Mouse (Mus musculus) hindbrain, embryonic 16.5 days (tissue): Measurements from ENCODE around the gene Brd1. TPM values are rescaled to one million over a fixed set of nuclear protein-coding genes. Genes with fewer than 3 reads are reported as not detected.

Experiments
- ATAC-seq: fragments of 200-750 bp; cut with Nextera tagmentation; 2 replicates; pipeline ENCODE4 v1.8.0; 2017; ENCODE audit warnings: moderate TSS enrichment, moderate library complexity
- H3K27ac ChIP-seq: fragments of 300-500 bp; sonication (generic); 2 replicates; pipeline ENCODE4 v1.5.1; 2014; ENCODE audit warnings: low read depth, mild to moderate bottlenecking, control low read depth, low read length, moderate library complexity
- H3K27me3 ChIP-seq: fragments of 300-500 bp; sonication (generic); replicated peaks from 2 replicates; pipeline ENCODE4 v1.6.1; 2014; ENCODE audit warnings: low read length; ENCODE audit not compliant: control insufficient read depth, insufficient read depth
- H3K36me3 ChIP-seq: fragments of 300-500 bp; sonication (generic); 2 replicates; pipeline ENCODE4 v1.6.1; 2014; ENCODE audit warnings: mild to moderate bottlenecking, low read length, moderate library complexity, mixed read lengths; ENCODE audit not compliant: control insufficient read depth, insufficient read depth
- H3K4me1 ChIP-seq: fragments of 300-500 bp; sonication (generic); 2 replicates; pipeline ENCODE4 v1.6.1; 2014; ENCODE audit warnings: low read depth, low read length; ENCODE audit not compliant: control insufficient read depth, insufficient read depth
- H3K4me2 ChIP-seq: fragments of 300-500 bp; sonication (generic); 2 replicates; pipeline ENCODE4 v1.6.1; 2014; ENCODE audit warnings: mild to moderate bottlenecking, low read length, control low read depth, moderate library complexity
- H3K4me3 ChIP-seq: fragments of 300-500 bp; sonication (generic); 2 replicates; pipeline ENCODE4 v1.5.1; 2014; ENCODE audit warnings: mild to moderate bottlenecking, low read length, control low read depth, moderate library complexity
- H3K9ac ChIP-seq: fragments of 300-500 bp; sonication (generic); 2 replicates; pipeline ENCODE4 v1.6.1; 2014; ENCODE audit warnings: low read depth, mild to moderate bottlenecking, control low read depth, low read length, moderate library complexity
- H3K9me3 ChIP-seq: fragments of 300-500 bp; sonication (generic); 2 replicates; pipeline ENCODE4 v1.6.1; 2014; ENCODE audit warnings: mild to moderate bottlenecking, low read length, moderate library complexity; ENCODE audit not compliant: control insufficient read depth
- WGBS: fragments of 180-500 bp; shearing (Covaris S2); extraction: QIAGEN DNeasy Blood & Tissue Kit; methylation state at CpG from one replicate; pipeline ENCODE4 v1.1.7; 2014; 5-methylcytosine and 5-hydroxymethylcytosine counted together
- polyA plus RNA-seq: library from polyadenylated mRNA; unstranded; fragments of >200 nt; fragmentation: Nextera tagmentation; extraction: Ambion mirVana; gene quantifications from 2 replicates; pipeline ENCODE4 v1.2.1, GENCODE M21; 2015

Gene Brd1
- polyA plus RNA-seq, 1 experiment from 2014 or later: 14.9 TPM

DNA sequence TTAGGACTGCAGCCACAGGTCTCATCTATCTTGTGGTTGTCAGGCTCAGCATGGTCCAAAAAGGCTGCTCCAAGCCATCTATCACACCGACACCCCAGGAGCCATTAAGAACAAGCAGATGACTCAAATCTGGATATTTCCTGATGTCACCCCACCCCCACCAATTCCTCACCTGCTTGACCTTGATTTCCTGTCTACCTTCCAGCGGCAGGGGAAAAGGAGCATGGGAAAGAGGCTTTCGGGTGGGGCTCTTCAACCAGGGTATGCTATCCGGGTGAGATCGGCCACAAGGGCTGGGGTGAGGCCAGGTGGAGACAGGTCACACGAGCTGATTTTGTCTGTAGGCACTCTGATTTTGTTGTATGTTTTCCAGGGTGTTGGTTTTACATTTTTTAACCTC is 50.0 kb downstream of the Brd1 start:
- Histone ChIP-seq H3K27me3 (no peaks in the 10 kb centered on the region), H3K9me3 (no peaks in the 10 kb centered on the region), H3K27ac (no peak overlapping the region), H3K36me3 (peaks cover 16% of the 10 kb centered on the region), H3K4me1 (no peaks in the 10 kb centered on the region; the same call in 1 of the 2 replicates), H3K4me3 (no peak overlapping the region), H3K4me2 (no peak overlapping the region), H3K9ac (no peak overlapping the region)
- 88% methylated on average over 6 of the region's 6 CpGs for WGBS
- ATAC-seq: no peak

GRCm38 (mm10) chr15:88680931-88681330 is 53.1 kb downstream of the Brd1 start:
- Histone ChIP-seq H3K36me3 (0 out of 2 replicates have a peak, but pooled peaks cover 2% of the 10 kb centered on the region), H3K27me3 (no peaks in the 10 kb centered on the region), H3K9me3 (no peaks in the 10 kb centered on the region), H3K27ac (no peak overlapping the region), H3K4me3 (no peak overlapping the region), H3K9ac (no peak overlapping the region), H3K4me2 (no peak overlapping the region), H3K4me1 (no peaks in the 10 kb centered on the region; the same call in 1 of the 2 replicates)
- no peak for ATAC-seq
- WGBS: 74% methylated on average over 5 of the region's 5 CpGs

DNA sequence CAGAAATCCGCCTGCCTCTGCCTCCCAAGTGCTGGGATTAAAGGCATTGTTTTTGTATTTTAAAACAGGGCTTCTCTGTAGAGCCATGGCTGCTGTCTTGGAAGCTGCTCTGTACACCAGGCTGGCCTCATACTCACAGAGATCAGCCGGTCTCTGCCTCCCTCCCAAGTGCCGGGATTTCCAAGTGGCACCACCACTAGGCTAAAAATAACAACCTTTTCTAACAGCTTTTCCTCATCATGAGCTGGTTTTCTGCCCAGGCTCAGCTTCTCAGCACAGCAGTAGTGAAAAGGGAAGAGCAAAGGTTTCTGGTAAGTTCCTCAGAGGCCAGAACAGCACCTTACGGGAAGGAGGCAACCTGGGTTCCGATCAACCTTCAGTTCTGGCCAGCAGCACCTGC is 56.5 kb downstream of the Brd1 start:
- Histone ChIP-seq H3K27ac (no peak overlapping the region), H3K36me3 (no peaks in the 10 kb centered on the region), H3K4me1 (no peaks in the 10 kb centered on the region; the same call in 1 of the 2 replicates), H3K27me3 (no peaks in the 10 kb centered on the region), H3K9me3 (no peaks in the 10 kb centered on the region), H3K4me2 (no peak overlapping the region), H3K9ac (no peak overlapping the region), H3K4me3 (no peak overlapping the region)
- WGBS: 94% methylated on average over 5 of the region's 5 CpGs
- no peak for ATAC-seq

GRCm38 (mm10) chr15:88675998-88676397 is 58.0 kb downstream of the Brd1 start:
- no peak overlapping the region for H3K4me3 ChIP-seq
- peak; percentile 76 for ATAC-seq

GRCm38 (mm10) chr15:88668693-88669092 is 65.3 kb downstream of the Brd1 start:
- no peak for ATAC-seq
- Histone ChIP-seq H3K4me3 (no peak overlapping the region), H3K36me3 (no peaks in the 10 kb centered on the region), H3K4me2 (no peak overlapping the region), H3K27me3 (no peaks in the 10 kb centered on the region; the same call in 1 of the 2 replicates), H3K9ac (no peak overlapping the region), H3K9me3 (no peaks in the 10 kb centered on the region), H3K27ac (no peak overlapping the region), H3K4me1 (no peaks in the 10 kb centered on the region)
- 83% methylated on average over 2 of the region's 2 CpGs for WGBS

More at GRCm38 (mm10) chr15:88675998-88676397, 58.0 kb downstream of the Brd1 start:
- H3K4me1 ChIP-seq: no peaks in the 10 kb centered on the region; the same call in 1 of the 2 replicates
- no peak overlapping the region for H3K27ac ChIP-seq
- H3K9me3 ChIP-seq: no peaks in the 10 kb centered on the region
- H3K4me2 ChIP-seq: no peak overlapping the region
- H3K36me3 ChIP-seq: no peaks in the 10 kb centered on the region
- H3K9ac ChIP-seq: no peak overlapping the region
- no peaks in the 10 kb centered on the region for H3K27me3 ChIP-seq
- WGBS: 49% methylated on average over 5 of the region's 5 CpGs

GRCm38 (mm10) chr15:88667653-88668052 is 66.4 kb downstream of the Brd1 start:
- Histone ChIP-seq H3K27ac (no peak overlapping the region), H3K4me3 (no peak overlapping the region), H3K4me2 (no peak overlapping the region), H3K9ac (no peak overlapping the region), H3K27me3 (no peaks in the 10 kb centered on the region; the same call in 1 of the 2 replicates), H3K36me3 (no peaks in the 10 kb centered on the region), H3K9me3 (no peaks in the 10 kb centered on the region), H3K4me1 (no peaks in the 10 kb centered on the region)
- no peak for ATAC-seq
- WGBS: 82% methylated on average over 3 of the region's 3 CpGs

GRCm38 (mm10) chr15:88665846-88666245 is 68.2 kb downstream of the Brd1 start:
- Histone ChIP-seq H3K9me3 (no peaks in the 10 kb centered on the region), H3K36me3 (no peaks in the 10 kb centered on the region), H3K4me2 (no peak overlapping the region), H3K27ac (no peak overlapping the region), H3K4me1 (0 out of 2 replicates have a peak, but pooled peaks cover 3% of the 10 kb centered on the region), H3K9ac (no peak overlapping the region), H3K4me3 (no peak overlapping the region), H3K27me3 (peaks cover 2% of the 10 kb centered on the region; the same call in 1 of the 2 replicates)
- 42% methylated on average over 4 of the region's 4 CpGs for WGBS
- no peak for ATAC-seq

DNA sequence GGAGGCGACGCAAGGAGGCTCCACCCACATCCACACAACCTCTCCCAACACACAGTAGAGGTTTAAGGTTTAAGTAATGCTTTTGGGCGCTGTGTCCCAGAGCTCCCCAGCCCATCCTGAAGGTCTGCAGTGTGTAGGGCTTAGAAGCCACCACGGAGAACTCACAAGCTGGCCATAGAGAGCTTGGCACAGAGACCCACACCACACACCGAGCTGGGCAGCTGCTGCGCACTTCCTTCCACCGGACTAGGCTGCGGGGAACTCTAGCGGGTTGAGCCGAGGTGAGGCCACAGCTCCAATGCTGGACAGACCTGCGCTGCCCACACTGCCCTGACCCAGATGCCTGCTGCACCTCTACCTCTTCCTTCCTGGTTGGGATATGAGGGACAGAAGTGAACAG is 71.0 kb downstream of the Brd1 start:
- Histone ChIP-seq H3K9ac (no peak overlapping the region), H3K36me3 (no peaks in the 10 kb centered on the region), H3K4me1 (0 out of 2 replicates have a peak, but pooled peaks cover 3% of the 10 kb centered on the region), H3K4me2 (no peak overlapping the region), H3K27me3 (peaks cover 2% of the 10 kb centered on the region; the same call in 1 of the 2 replicates), H3K9me3 (no peaks in the 10 kb centered on the region), H3K27ac (no peak overlapping the region), H3K4me3 (no peak overlapping the region)
- WGBS: 43% methylated on average over 11 of the region's 11 CpGs
- ATAC-seq: no peak

DNA sequence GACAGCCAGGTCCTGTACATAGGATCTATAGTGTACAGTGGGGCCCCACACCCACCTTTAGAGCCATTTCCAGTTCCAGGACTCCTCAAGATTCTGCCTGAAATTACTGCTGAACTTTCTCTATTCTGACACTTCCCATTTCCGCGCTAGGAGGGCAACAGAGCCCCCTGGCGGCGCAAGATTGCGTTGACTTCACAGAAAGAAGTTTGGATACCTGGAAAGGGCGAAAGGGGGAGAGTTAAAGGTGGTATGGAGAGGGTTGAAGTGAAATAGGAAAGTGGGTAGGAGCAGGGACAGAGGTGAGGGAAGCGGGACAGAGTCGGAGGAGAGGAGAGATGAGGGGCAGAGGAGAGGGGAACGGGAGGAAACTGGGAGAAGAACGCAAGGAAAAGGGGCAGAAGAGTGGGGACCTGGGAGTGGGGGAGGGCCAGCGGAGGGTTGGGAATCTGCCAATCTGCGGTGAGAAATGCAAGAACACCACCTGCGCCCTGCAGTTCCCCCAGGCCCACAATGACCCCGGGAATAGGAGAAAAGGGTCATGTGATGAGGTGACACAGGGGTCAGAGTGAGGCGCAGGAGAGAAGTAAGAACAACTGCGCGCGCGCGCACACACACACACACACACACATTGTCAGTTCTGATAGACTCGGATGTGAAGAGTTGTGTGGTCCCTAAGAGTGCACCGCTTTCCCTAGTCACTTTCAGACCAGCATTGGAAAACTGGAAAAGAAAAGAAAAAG is 71.8 kb downstream of the Brd1 start:
- no peak overlapping the region for H3K4me3 ChIP-seq
- no peaks in the 10 kb centered on the region for H3K9me3 ChIP-seq
- no peak overlapping the region for H3K27ac ChIP-seq
- 0 out of 2 replicates have a peak, but pooled peaks cover 3% of the 10 kb centered on the region for H3K4me1 ChIP-seq
- ATAC-seq: peak; percentile 42; the same call in 1 of the 2 replicates
- no peaks in the 10 kb centered on the region for H3K36me3 ChIP-seq
- H3K27me3 ChIP-seq: peaks cover 2% of the 10 kb centered on the region; the same call in 1 of the 2 replicates
- no peak overlapping the region for H3K9ac ChIP-seq
- H3K4me2 ChIP-seq: peak overlapping the region; percentile 33; the same call in 1 of the 2 replicates
- 4% methylated on average over 22 of the region's 22 CpGs for WGBS
